Mouse (Mus musculus) ES-Bruce4 (cell line): ENCODE measurements around the gene Mfap1b. TPM values are rescaled to one million over a fixed set of nuclear protein-coding genes. Genes with fewer than 3 reads are reported as not detected.

ENCODE experiments used
- H3K27ac ChIP-seq: 2 replicates; pipeline ENCODE4 v1.5.1; 2012; ENCODE audit warnings: low read length, inconsistent platforms; ENCODE audit not compliant: insufficient read depth
- H3K27me3 ChIP-seq: 2 replicates; pipeline ENCODE4 v1.6.1; 2012; ENCODE audit warnings: mild to moderate bottlenecking, low read length, inconsistent platforms; ENCODE audit not compliant: control insufficient read depth, poor library complexity, insufficient read depth, severe bottlenecking
- H3K36me3 ChIP-seq: 2 replicates; pipeline ENCODE4 v1.6.1; 2012; ENCODE audit warnings: inconsistent platforms, mild to moderate bottlenecking, low read length, moderate library complexity; ENCODE audit not compliant: control insufficient read depth, poor library complexity, insufficient read depth, severe bottlenecking
- H3K4me1 ChIP-seq: one replicate; pipeline ENCODE4 v1.8.1; 2011; ENCODE audit warnings: low read length; ENCODE audit not compliant: control insufficient read depth, insufficient read depth
- H3K4me3 ChIP-seq: 2 replicates; pipeline ENCODE4 v1.5.1; 2011; ENCODE audit warnings: low read depth, mild to moderate bottlenecking, low read length
- H3K9ac ChIP-seq: 2 replicates; pipeline ENCODE4 v1.6.1; 2012; ENCODE audit warnings: low read depth, mild to moderate bottlenecking, inconsistent platforms; ENCODE audit not compliant: poor library complexity, severe bottlenecking
- H3K9me3 ChIP-seq: replicated peaks from 2 replicates; pipeline ENCODE4 v1.6.1; 2012; ENCODE audit warnings: mild to moderate bottlenecking, low read length, inconsistent platforms; ENCODE audit not compliant: control insufficient read depth, poor library complexity, insufficient read depth, severe bottlenecking
- CTCF ChIP-seq: IDR thresholded peaks from one replicate; pipeline ENCODE4 v1.8.1; 2011; ENCODE audit warnings: low read depth, low read length
- EP300 ChIP-seq: IDR thresholded peaks from 2 replicates; pipeline ENCODE4 v1.6.1; 2011; ENCODE audit warnings: low read depth, low read length; ENCODE audit not compliant: insufficient read depth
- POLR2A ChIP-seq: IDR thresholded peaks from one replicate; pipeline ENCODE4 v1.8.1; 2011; ENCODE audit warnings: low read length; ENCODE audit not compliant: insufficient read depth
- polyA plus RNA-seq: library from polyadenylated mRNA; stranded (reverse); fragments of >200 nt; gene quantifications from 2 replicates; pipeline ENCODE4 v1.2.4, GENCODE M21; 2011; ENCODE audit warnings: low read depth; ENCODE audit not compliant: missing spikeins, insufficient read depth, insufficient read length

The Mfap1b gene
- polyA plus RNA-seq, 1 experiment, result 28.0 TPM

DNA sequence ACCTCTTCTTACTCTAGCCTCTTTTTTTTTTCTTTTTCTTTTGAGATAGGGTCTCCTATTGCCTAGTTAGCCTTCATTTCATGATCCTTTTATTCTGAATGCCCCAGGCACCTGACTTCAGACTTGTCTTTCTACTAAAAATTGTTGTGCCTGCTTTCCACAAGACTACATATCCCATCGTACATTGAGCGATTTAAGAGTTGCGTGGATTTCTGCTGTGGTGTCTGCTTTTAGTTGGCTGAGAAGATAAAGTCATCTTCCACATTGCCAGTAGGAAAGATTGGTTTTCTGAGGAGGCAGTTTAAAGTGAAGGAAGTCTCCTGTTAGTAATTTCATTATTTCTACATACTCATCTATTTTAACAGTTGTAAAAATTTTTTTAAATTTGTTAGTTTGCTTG lies 58.3 kb downstream of the Mfap1b start:
- no peak for TF ChIP-seq POLR2A
- TF ChIP-seq EP300, result no peak
- TF ChIP-seq CTCF, result no peak
- 0 out of 2 replicates have a peak overlapping the region, but pooled peaks have one; percentile 96 for H3K9ac ChIP-seq

DNA sequence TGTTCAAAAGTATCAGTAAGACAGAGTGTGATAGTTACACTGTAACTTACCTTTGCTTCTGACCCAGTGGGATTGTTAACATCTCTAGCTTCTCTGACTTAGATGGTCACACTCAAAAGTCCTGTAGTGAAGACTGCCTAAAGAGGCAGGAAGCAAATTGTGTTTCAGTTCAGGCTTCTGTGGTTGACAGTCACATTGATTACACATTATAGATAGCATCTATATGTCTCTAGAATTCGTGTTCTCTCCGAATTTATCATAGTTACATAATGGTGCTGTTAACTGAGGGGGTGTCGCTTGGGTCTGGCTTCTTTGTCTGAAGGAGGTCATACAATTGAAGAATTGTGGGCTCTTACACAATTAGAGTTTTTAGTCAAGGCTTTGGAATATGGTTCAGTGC lies 58.8 kb downstream of the Mfap1b start:
- no peaks in the 10 kb centered on the region for H3K4me1 ChIP-seq
- no peak overlapping the region for H3K4me3 ChIP-seq
- no peaks in the 10 kb centered on the region for H3K9me3 ChIP-seq
- TF ChIP-seq CTCF, result no peak
- TF ChIP-seq POLR2A, result no peak
- no peak for TF ChIP-seq EP300
- no peaks in the 10 kb centered on the region for H3K27me3 ChIP-seq
- peaks cover 39% of the 10 kb centered on the region for H3K36me3 ChIP-seq
- no peak overlapping the region for H3K27ac ChIP-seq
- 0 out of 2 replicates have a peak overlapping the region, but pooled peaks have one; percentile 96 for H3K9ac ChIP-seq

More for the DNA sequence above, 58.3 kb downstream of the Mfap1b start:
- H3K27me3 ChIP-seq, result no peaks in the 10 kb centered on the region
- no peaks in the 10 kb centered on the region for H3K9me3 ChIP-seq
- H3K4me3 ChIP-seq, result no peak overlapping the region
- H3K36me3 ChIP-seq, result peaks cover 40% of the 10 kb centered on the region
- H3K4me1 ChIP-seq, result no peaks in the 10 kb centered on the region
- no peak overlapping the region for H3K27ac ChIP-seq

DNA sequence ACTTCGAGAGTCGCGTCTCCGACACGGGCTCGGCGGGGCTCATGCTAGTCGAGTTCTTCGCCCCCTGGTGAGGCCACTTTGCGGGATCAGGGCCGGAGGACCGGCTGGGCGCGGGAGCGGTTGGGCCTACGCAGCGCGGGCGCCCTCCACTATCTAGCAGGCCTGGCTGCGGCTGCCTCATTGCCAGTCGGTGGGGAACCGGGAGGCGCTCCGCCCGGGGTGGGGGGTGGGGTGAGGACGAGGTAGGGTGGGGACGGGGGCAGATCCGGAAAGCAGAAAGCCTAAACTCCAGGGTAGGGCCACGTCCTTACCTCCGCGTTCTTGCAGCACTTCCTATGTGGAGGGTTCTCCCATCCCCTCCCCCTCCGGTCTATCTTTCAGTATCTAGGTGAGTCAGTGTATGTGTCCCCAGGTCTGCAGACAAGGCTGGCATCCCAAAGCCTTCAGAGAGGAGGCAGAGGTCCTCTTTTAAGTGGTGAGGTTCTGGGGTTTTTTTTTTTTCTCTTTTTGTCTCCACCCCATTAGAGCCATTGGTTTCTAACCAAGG lies 59.7 kb downstream of the Mfap1b start:
- H3K9me3 ChIP-seq, result no peaks in the 10 kb centered on the region
- peak overlapping the region; percentile 100 for H3K4me3 ChIP-seq
- H3K27ac ChIP-seq, result peak overlapping the region; percentile 88
- no peaks in the 10 kb centered on the region for H3K4me1 ChIP-seq
- H3K9ac ChIP-seq, result peak overlapping the region; percentile 96
- no peaks in the 10 kb centered on the region for H3K27me3 ChIP-seq
- H3K36me3 ChIP-seq, result peaks cover 35% of the 10 kb centered on the region
- TF ChIP-seq EP300 (no peak), CTCF (no peak), POLR2A (no peak)

DNA sequence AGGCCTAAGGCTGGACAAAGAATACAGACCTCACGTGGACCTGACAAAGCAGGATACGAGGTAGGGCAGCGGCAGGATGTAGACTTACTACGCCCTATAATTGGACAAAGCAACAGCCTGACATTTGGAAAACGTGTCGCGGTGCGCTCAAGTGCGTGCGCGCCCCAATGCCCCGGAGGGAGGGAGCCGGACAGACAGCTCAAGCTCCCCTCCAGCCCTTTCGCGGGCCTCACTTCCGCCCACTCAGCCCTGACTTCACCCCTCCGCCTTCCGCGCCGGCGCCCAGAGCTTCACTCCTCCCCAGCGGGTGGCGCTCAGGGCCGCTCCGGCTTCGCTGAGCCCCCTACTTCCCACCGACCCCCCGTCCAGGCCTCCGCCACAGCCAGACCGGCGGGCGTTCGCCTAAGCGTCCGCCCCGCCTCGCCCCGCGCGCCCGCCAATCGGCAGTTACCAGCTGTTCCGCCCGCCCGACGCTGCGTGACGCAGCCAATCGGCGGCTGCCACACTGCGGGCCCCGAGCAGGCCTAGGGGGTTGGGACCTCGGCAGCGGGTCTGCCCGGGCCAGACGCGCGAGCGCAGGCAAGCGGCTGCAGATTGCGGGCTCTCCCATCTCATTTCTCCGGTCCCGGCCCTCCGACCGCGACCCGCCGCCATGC lies 60.4 kb downstream of the Mfap1b start, which contains the start of the genes Pdia3 and Catsper2:
Pdia3 (plus strand) TSS at position 389 of the 656 bp plus-strand sequence.
Catsper2 (minus strand) TSS at position 406 of the 656 bp plus-strand sequence.
- Histone ChIP-seq H3K36me3 (peaks cover 28% of the 10 kb centered on the region), H3K9ac (peak within 1 kb of the TSS; percentile 96), H3K27ac (peak within 1 kb of the TSS; percentile 88), H3K4me3 (peak within 1 kb of the TSS; percentile 100), H3K27me3 (no peaks in the 10 kb centered on the region), H3K9me3 (no peaks in the 10 kb centered on the region), H3K4me1 (no peaks in the 10 kb centered on the region)
- TF ChIP-seq CTCF (no peak), EP300 (0 out of 2 replicates have a peak, but pooled peaks have one; percentile 43), POLR2A (peak; percentile 76)

DNA sequence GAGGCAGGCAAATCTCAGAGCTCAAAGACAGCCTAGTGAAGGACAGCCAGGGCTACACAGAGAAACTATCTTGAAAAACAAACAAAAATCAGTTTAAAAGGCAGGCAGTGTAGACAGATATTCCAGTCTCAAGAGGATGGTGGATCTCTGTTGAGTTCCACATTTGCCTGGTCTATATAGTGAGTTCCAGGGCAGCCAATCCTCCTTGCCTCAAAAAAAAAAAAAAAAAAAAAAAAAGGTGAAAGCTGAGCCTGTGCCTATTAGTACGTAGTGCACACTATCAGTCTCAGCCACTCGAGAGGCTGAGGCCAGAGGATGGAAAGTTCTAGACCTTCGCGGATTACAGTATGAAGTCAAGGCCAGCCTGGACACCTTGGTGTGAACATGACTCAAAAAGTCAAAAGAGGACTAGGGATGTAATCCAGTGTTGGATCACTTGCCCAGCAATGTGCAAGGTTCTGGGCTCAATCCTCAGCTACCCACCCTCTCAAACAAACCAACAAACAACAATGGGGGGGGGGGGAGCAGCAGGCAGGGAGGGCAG lies 61.0 kb downstream of the Mfap1b start:
- TF ChIP-seq POLR2A, result no peak
- H3K27ac ChIP-seq, result peak overlapping the region; percentile 78
- H3K4me1 ChIP-seq, result no peaks in the 10 kb centered on the region
- H3K9me3 ChIP-seq, result no peaks in the 10 kb centered on the region
- H3K36me3 ChIP-seq, result peaks cover 24% of the 10 kb centered on the region
- peak overlapping the region; percentile 80 for H3K4me3 ChIP-seq
- no peaks in the 10 kb centered on the region for H3K27me3 ChIP-seq
- H3K9ac ChIP-seq, result peak overlapping the region; percentile 96

Other genes starting within 250 kb of the Mfap1b start
- 76.2 and 101 TPM in 2 replicates for gene Trp53bp1, start 202.7 kb downstream of the Mfap1b start, polyA plus RNA-seq
- 5.3 and 9.2 TPM in 2 replicates for gene Map1a, start 184.5 kb downstream of the Mfap1b start, polyA plus RNA-seq
- gene Ppip5k1, start 118.7 kb downstream of the Mfap1b start, polyA plus RNA-seq, result 14.9 TPM in 2 replicates
- 23.2 and 28.4 TPM in 2 replicates for gene Ckmt1, start 116.4 kb downstream of the Mfap1b start, polyA plus RNA-seq
- gene Strc, start 86.9 kb downstream of the Mfap1b start, polyA plus RNA-seq, result not detected in 2 replicates
- 486 and 515 TPM in 2 replicates for gene Pdia3, start 60.3 kb downstream of the Mfap1b start, polyA plus RNA-seq
- 1.9 and 2.5 TPM in 2 replicates for gene Catsper2, start 60.3 kb downstream of the Mfap1b start, polyA plus RNA-seq
- gene Ell3, start 29.8 kb downstream of the Mfap1b start, polyA plus RNA-seq, result 16.2 and 18.1 TPM in 2 replicates
- gene Serf2, start 24.9 kb downstream of the Mfap1b start, polyA plus RNA-seq, result 367 and 428 TPM in 2 replicates
- 102 and 107 TPM in 2 replicates for gene Hypk, start 20.8 kb downstream of the Mfap1b start, polyA plus RNA-seq
- gene Serinc4, start 17.3 kb downstream of the Mfap1b start, polyA plus RNA-seq, result 0.27 TPM in 1 of 2 replicates, not detected in the other
- gene Mfap1a, start 32.6 kb upstream of the Mfap1b start, polyA plus RNA-seq, result 22.0 and 22.8 TPM in 2 replicates
- 40.6 and 41.2 TPM in 2 replicates for gene Wdr76, start 32.7 kb upstream of the Mfap1b start, polyA plus RNA-seq